Mouse (Mus musculus) lung, adult 2 months (tissue): ENCODE data around the gene Svs1.

Experiments
- CTCF ChIP-seq: fragments of 200-500 bp; IDR thresholded peaks from 2 replicates; pipeline ENCODE4 v1.5.1; 2011; ENCODE audit warnings: mild to moderate bottlenecking, low read length, control low read depth; ENCODE audit not compliant: insufficient read depth
- POLR2A ChIP-seq: fragments of 200-500 bp; IDR thresholded peaks from 2 replicates; pipeline ENCODE4 v1.6.1; 2011; ENCODE audit warnings: low read depth, mild to moderate bottlenecking, control low read depth, low read length, borderline replicate concordance; ENCODE audit errors: extremely low read depth

GRCm38 (mm10) chr6:48991991-48992390 lies 5.3 kb downstream of the Svs1 start:
- no peak for TF ChIP-seq CTCF
- no peak for TF ChIP-seq POLR2A
